Mouse (Mus musculus): ENCODE data around the gene Aifm1. TPM values are rescaled to one million over a fixed set of nuclear protein-coding genes. Genes with fewer than 3 reads are reported as not detected.

Aifm1 gene
- polyA plus RNA-seq (2015; fragmentation: Illumina TruSeq; extraction: RNeasy Lipid Tissue Mini Kit (QIAGEN cat#74804); ENCODE audit: low read depth, low replicate concordance) = 22.5 TPM

GRCm38 (mm10) chrX:48513166-48513807, at the start of gene Aifm1:
Gene Aifm1 (minus strand): TSS chrX:48513563.

GRCm38 (mm10) chrX:48518808-48519548, 5.6 kb upstream of the Aifm1 start, which contains the start of gene Rab33a:
Gene Rab33a (plus strand): TSS chrX:48519285.

GRCm38 (mm10) chrX:48462754-48463507, 50.4 kb downstream of the Aifm1 start, which contains the start of gene Elf4:
Gene Elf4 (minus strand): TSS chrX:48463132.

Other genes with a start within 250 kb of the Aifm1 start
- gene Bcorl1, start 172.2 kb downstream of the Aifm1 start, polyA plus RNA-seq (2015; fragmentation: Illumina TruSeq; extraction: RNeasy Lipid Tissue Mini Kit (QIAGEN cat#74804); ENCODE audit: low read depth, low replicate concordance) = 6.7 TPM
- gene Elf4, start 50.4 kb downstream of the Aifm1 start, polyA plus RNA-seq (2015; fragmentation: Illumina TruSeq; extraction: RNeasy Lipid Tissue Mini Kit (QIAGEN cat#74804); ENCODE audit: low read depth, low replicate concordance) = 0.48 TPM
- gene Rab33a, start 5.7 kb upstream of the Aifm1 start, polyA plus RNA-seq (2015; fragmentation: Illumina TruSeq; extraction: RNeasy Lipid Tissue Mini Kit (QIAGEN cat#74804); ENCODE audit: low read depth, low replicate concordance) = 48.6 TPM
- 18.8 TPM for gene Zfp280c, start 80.9 kb upstream of the Aifm1 start, polyA plus RNA-seq (2015; fragmentation: Illumina TruSeq; extraction: RNeasy Lipid Tissue Mini Kit (QIAGEN cat#74804); ENCODE audit: low read depth, low replicate concordance)
- 82.2 TPM for gene Slc25a14, start 109.8 kb upstream of the Aifm1 start, polyA plus RNA-seq (2015; fragmentation: Illumina TruSeq; extraction: RNeasy Lipid Tissue Mini Kit (QIAGEN cat#74804); ENCODE audit: low read depth, low replicate concordance)
- not detected for gene Gpr119, start 160.9 kb upstream of the Aifm1 start, polyA plus RNA-seq (2015; fragmentation: Illumina TruSeq; extraction: RNeasy Lipid Tissue Mini Kit (QIAGEN cat#74804); ENCODE audit: low read depth, low replicate concordance)
- 7.1 TPM for gene Rbmx2, start 181.4 kb upstream of the Aifm1 start, polyA plus RNA-seq (2015; fragmentation: Illumina TruSeq; extraction: RNeasy Lipid Tissue Mini Kit (QIAGEN cat#74804); ENCODE audit: low read depth, low replicate concordance)

All from brain, adult 10 weeks (tissue).